Mouse (Mus musculus): ENCODE data around the gene C1galt1c1.

Gene C1galt1c1

GRCm38 (mm10) chrX:38634801-38635637, at the start of gene C1galt1c1:
Gene C1galt1c1, minus strand, starts transcription at chrX:38635087.
- DNase-seq (ENCODE audit: low read depth, low spot score), result peak; percentile 95

- no peak for DNase-seq (ENCODE audit: low read depth, low spot score)
Measured at GRCm38 (mm10) chrX:38681972-38682371, 47.1 kb upstream of the C1galt1c1 start.

GRCm38 (mm10) chrX:38669111-38669903, 34.4 kb upstream of the C1galt1c1 start:
- DNase-seq (ENCODE audit: low read depth, low spot score), result no peak

GRCm38 (mm10) chrX:38656206-38656883, 21.5 kb upstream of the C1galt1c1 start:
- no peak for DNase-seq (ENCODE audit: low read depth, low spot score)

- peak; percentile 46 for DNase-seq (ENCODE audit: low read depth, low spot score)
Measured at GRCm38 (mm10) chrX:38654681-38655080, 19.8 kb upstream of the C1galt1c1 start.

- peak; percentile 61 for DNase-seq (ENCODE audit: low read depth, low spot score)
Measured at GRCm38 (mm10) chrX:38653181-38653580, 18.3 kb upstream of the C1galt1c1 start.

- peak; percentile 30 for DNase-seq (ENCODE audit: low read depth, low spot score)
Measured at GRCm38 (mm10) chrX:38651167-38651566, 16.3 kb upstream of the C1galt1c1 start.

- DNase-seq (ENCODE audit: low read depth, low spot score), result peak; percentile 28
Measured at GRCm38 (mm10) chrX:38650404-38651039, 15.6 kb upstream of the C1galt1c1 start.

- DNase-seq (ENCODE audit: low read depth, low spot score), result no peak
Measured at GRCm38 (mm10) chrX:38642183-38642582, 7.3 kb upstream of the C1galt1c1 start.

GRCm38 (mm10) chrX:38641435-38641834, 6.5 kb upstream of the C1galt1c1 start:
- no peak for DNase-seq (ENCODE audit: low read depth, low spot score)

GRCm38 (mm10) chrX:38635638-38635931, 698 bp upstream of the C1galt1c1 start:
- DNase-seq (ENCODE audit: low read depth, low spot score), result no peak

- DNase-seq (ENCODE audit: low read depth, low spot score), result no peak
Measured at GRCm38 (mm10) chrX:38600995-38601369, 33.9 kb downstream of the C1galt1c1 start.

GRCm38 (mm10) chrX:38600177-38600994, 34.5 kb downstream of the C1galt1c1 start, which contains the start of gene Mcts1:
Gene Mcts1, plus strand, starts transcription at chrX:38600578.
- peak; percentile 94 for DNase-seq (ENCODE audit: low read depth, low spot score)

- DNase-seq (ENCODE audit: low read depth, low spot score), result no peak
Measured at GRCm38 (mm10) chrX:38593180-38593889, 41.6 kb downstream of the C1galt1c1 start.

GRCm38 (mm10) chrX:38591749-38592148, 43.1 kb downstream of the C1galt1c1 start:
- DNase-seq (ENCODE audit: low read depth, low spot score), result no peak

- DNase-seq (ENCODE audit: low read depth, low spot score), result peak; percentile 86
Measured at GRCm38 (mm10) chrX:38589827-38590226, 45.1 kb downstream of the C1galt1c1 start.

- no peak for DNase-seq (ENCODE audit: low read depth, low spot score)
Measured at GRCm38 (mm10) chrX:38583261-38583660, 51.6 kb downstream of the C1galt1c1 start.

GRCm38 (mm10) chrX:38581140-38581539, 53.7 kb downstream of the C1galt1c1 start:
- no peak for DNase-seq (ENCODE audit: low read depth, low spot score)
